Mouse (Mus musculus) mammary gland, adult 2 months (tissue): Measurements from ENCODE around the gene Tatdn3. TPM values are rescaled to one million over a fixed set of nuclear protein-coding genes. Genes with fewer than 3 reads are reported as not detected.

Experiments used
- polyA plus RNA-seq: library from polyadenylated mRNA; depleted of rRNA; stranded (reverse); fragments of >200 nt; gene quantifications from 2 replicates; pipeline ENCODE4 v1.2.3, GENCODE M21; 2012; ENCODE audit warnings: low replicate concordance; rRNA removed

Tatdn3 gene
- polyA plus RNA-seq, result 3.3 and 10.9 TPM in 2 replicates

DNA sequence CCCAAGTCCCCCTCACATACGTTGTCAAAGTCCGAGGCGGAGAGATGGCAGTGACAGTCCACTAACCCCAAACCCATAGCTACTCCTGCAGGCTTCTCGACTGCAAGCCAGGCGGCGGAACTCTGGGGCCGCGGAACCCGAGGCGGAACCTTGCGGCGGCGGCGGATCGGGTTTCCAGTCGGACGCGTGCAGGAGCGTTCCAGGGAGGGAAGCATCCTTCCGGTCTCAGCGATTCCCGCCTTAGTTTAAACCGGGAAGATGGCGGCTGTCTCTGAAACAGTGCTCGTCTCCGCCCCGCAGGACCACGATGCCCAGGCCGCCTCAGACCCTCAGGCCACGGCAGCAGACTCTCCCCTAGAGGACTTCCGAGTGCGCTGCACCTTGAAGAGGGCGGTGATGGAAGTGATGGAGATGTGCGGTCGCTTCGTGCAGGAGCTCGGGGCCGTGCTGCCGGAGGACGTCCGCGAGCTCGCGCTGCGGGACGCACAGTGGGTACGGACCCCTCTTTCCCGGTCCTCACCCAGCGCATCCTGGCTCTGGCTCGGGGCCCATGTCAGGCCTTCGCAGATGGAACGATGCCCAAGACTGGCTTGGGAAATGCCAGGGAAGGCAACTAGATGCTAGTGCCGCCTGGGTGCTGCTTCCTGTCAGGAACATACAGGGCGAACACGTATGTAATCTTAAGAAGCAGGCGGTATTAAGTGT, at the start of gene Tatdn3, which contains the start of gene Nsl1:
Gene Tatdn3, minus strand, starts transcription at position 152 of the 705 bp plus-strand sequence.
Gene Nsl1, plus strand, starts transcription at position 232 of the 705 bp plus-strand sequence.

DNA sequence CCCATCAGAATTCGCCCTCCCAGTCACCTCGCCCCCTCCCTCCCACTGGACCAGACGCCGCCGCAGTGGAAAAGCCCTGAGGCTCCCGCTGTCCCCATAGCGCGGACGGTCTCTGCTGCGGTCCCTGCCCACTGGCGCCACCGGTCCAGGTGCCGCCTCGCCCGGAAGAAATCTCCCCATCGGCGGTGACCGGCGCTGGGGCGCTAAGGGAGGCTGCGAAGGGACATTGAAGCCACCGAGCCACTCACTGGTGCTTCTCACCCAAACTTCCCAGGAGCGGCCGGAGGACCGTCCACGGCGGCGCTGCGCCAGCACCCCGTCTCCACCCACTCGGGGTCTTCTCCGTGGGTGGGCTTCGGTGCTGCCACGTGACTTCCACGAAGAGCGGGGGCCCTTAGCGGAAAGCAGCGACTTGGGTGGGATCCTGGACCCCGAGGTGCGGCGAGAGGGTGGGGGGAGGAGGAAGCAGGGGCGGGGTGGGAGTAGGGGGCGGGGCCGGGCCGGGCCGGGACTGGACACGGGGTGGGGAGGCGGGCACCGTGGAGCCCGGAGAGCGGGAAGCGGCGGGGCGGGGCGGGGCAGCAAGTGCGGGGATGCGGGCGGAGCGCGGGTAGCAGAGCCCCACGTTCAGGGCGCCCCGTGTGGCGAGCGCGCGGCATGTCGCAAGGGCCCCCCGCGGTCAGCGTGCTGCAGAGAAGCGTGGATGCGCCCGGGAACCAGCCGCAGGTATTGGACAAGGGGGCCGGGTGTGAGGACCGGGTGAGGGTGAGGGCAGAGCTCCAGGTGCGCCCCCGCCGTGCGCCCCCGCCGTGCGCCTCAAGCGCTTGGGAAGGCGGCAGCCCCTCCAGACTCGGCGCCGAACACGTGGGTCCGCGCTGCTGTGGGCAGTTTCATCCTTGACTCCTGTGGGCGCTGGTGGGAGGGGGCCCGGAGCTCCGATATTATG, 35.3 kb upstream of the Tatdn3 start, which contains the start of gene Batf3:
Gene Batf3, plus strand, starts transcription at position 46 of the 946 bp plus-strand sequence.

DNA sequence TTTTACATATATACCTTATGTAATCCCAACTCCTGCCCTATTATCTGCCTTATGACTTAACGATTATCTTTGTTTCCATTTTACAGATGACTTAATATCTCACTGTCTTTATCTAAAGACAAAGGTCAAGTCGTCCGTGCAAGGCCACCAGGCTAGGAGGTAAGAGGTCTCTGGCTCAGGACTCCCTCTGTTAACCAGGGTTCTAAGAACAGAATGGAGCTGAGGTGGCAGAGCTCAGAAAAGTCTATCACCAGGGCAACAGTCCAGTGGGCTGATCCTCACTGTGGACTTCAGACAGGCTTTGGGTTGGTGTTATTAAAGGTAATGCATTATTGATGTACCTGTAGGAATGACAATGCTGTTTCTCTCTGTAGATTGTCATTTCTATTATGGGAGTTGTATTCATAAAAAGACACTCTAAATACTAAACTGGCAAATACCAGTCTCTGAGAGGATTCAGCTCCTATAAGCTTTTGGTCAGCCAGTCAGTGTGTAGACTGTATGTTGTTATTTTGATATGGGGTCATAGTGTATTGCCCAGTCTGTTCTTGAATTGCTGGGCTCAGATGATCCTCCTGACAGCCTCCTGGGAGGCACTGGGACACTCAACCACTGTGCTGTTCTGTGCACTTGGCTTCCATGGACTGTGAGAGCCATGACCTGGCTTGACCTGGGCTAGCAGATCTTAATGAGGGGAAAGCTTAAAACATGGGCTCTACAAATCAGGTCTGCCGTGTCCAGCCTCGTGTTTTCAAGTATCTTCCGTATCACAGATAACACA, 26.0 kb downstream of the Tatdn3 start, which contains the start of gene Spata45:
Gene Spata45, plus strand, starts transcription at position 86 of the 781 bp plus-strand sequence.

DNA sequence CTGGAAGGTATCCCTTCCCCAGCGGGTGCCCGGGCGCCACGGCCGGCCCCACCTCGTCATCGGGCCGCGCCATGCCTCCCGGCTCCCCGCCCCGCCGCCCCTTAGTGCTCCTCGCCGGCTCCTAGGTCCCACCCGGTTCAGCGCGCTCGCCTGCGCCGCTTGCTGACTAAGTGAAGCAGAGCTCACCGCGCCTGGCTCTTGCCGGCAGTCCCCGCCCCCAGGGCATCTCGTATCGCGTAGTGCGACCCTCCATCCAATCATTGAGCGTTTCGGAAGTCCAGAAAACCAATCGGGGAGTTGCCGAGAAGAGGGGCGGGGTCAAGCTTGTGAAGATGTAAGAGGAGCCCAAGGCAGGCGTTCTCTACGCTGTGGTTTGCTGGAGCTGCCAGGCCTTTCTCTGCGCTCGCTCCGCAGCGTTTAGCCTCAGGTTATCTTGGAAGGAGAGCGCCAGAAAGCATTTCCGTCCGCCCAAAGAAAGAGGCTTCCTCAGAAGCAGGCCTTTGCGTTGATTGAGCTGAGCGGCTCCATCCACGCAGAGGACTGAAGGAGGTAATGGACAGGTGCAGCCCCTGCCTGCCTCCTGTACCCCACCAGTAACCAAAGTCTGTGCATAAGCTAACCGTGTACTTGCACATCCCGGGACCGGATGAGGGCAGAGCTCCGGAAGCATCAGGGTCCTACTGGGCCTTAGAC, 36.6 kb downstream of the Tatdn3 start, which contains the start of gene Flvcr1:
Gene Flvcr1, minus strand, starts transcription at position 138 of the 693 bp plus-strand sequence.

Other genes starting within 250 kb of the Tatdn3 start
- gene Rps6kc1, start 151.2 kb downstream of the Tatdn3 start, polyA plus RNA-seq, result 4.3 and 6.6 TPM in 2 replicates
- gene Angel2, start 137.8 kb downstream of the Tatdn3 start, polyA plus RNA-seq, result 21.4 and 28.8 TPM in 2 replicates
- gene Vash2, start 83.6 kb downstream of the Tatdn3 start, polyA plus RNA-seq, result 1.1 and 4.5 TPM in 2 replicates
- 26.7 and 34.8 TPM in 2 replicates for gene Flvcr1, start 36.8 kb downstream of the Tatdn3 start, polyA plus RNA-seq
- not detected in 2 replicates for gene Spata45, start 26.3 kb downstream of the Tatdn3 start, polyA plus RNA-seq
- gene Nsl1, start 80 bp upstream of the Tatdn3 start, polyA plus RNA-seq, result 0.47 and 1.1 TPM in 2 replicates
- gene Batf3, start 34.9 kb upstream of the Tatdn3 start, polyA plus RNA-seq, result 16.2 and 28.0 TPM in 2 replicates
- not detected in 2 replicates for gene Fam71a, start 101.9 kb upstream of the Tatdn3 start, polyA plus RNA-seq
- 6.8 and 7.7 TPM in 2 replicates for gene Atf3, start 155.1 kb upstream of the Tatdn3 start, polyA plus RNA-seq